In genomic region chr4:135516351-135517316, GRCm38 (mm10) we compare ENCODE assay signal across 8 mouse cellular contexts. TPM values are rescaled to one million over a fixed set of nuclear protein-coding genes. Genes with fewer than 3 reads are reported as not detected.
DNase-seq lines count a peak whose midpoint lies in the region; ATAC-seq and TF ChIP-seq lines count a peak whose summit lies in the region.
"Had no signal": no experiment of that assay in that cellular context is flagged by ENCODE, and none has a peak within 500 bp of the region (broad histone marks: within the 10 kb centered on the region; RNA-seq: fewer than 3 reads in every experiment).

No protein-coding gene starts in this region.

- no peak for ATAC-seq in liver, embryonic 12.5 days
- ATAC-seq in heart, embryonic 16.5 days (replicated peaks; ENCODE audit: extremely low read depth, insufficient read depth, low FRiP score), result no peak
- peak; percentile 82 for ATAC-seq in liver, postnatal 0 days

- no peaks in the 10 kb centered on the region for H3K9me3 ChIP-seq in liver, embryonic 12.5 days (replicated peaks)
- 0 out of 2 replicates have a peak, but pooled peaks cover 3% of the 10 kb centered on the region for H3K9me3 ChIP-seq in heart, embryonic 16.5 days (replicated peaks; ENCODE audit: control insufficient read depth, low read length)
- no peaks in the 10 kb centered on the region for H3K9me3 ChIP-seq in liver, postnatal 0 days (ENCODE audit: low read length)
- H3K9me3 ChIP-seq: hindbrain, embryonic 15.5 days had no signal

- no peak for TF ChIP-seq POLR2A in small intestine, adult 2 months (IDR thresholded peaks at IDR 0.05; ENCODE audit: low read depth, low read length)

- no peak overlapping the region for H3K27ac ChIP-seq in liver, embryonic 12.5 days
- no peak overlapping the region for H3K27ac ChIP-seq in heart, embryonic 16.5 days (ENCODE audit: low read length)
- peak overlapping the region; percentile 77 for H3K27ac ChIP-seq in liver, postnatal 0 days (ENCODE audit: low read depth)
- peak overlapping the region; percentile 80; the same call in 1 of the 2 replicates for H3K27ac ChIP-seq in small intestine, adult 2 months (ENCODE audit: insufficient read depth, low read depth, low read length)
- H3K27ac ChIP-seq: hindbrain, embryonic 15.5 days had no signal

- H3K27me3 ChIP-seq in liver, embryonic 12.5 days (replicated peaks), result peaks cover 35% of the 10 kb centered on the region
- no peaks in the 10 kb centered on the region for H3K27me3 ChIP-seq in heart, embryonic 16.5 days (ENCODE audit: control insufficient read depth, insufficient read depth, low read length)
- H3K27me3 ChIP-seq in liver, postnatal 0 days (ENCODE audit: insufficient read depth, low read length), result no peaks in the 10 kb centered on the region
- H3K27me3 ChIP-seq in small intestine, adult 2 months (ENCODE audit: control insufficient read depth, insufficient read depth, low read length), result no peaks in the 10 kb centered on the region
- H3K27me3 ChIP-seq: hindbrain, embryonic 15.5 days had no signal

- H3K4me1 ChIP-seq in liver, embryonic 12.5 days, result no peaks in the 10 kb centered on the region
- H3K4me1 ChIP-seq in heart, embryonic 16.5 days (ENCODE audit: control insufficient read depth, insufficient read depth, low read length), result no peaks in the 10 kb centered on the region
- peaks cover 6% of the 10 kb centered on the region for H3K4me1 ChIP-seq in liver, postnatal 0 days (ENCODE audit: insufficient read depth)
- H3K4me1 ChIP-seq in small intestine, adult 2 months (ENCODE audit: control insufficient read depth, insufficient read depth, insufficient read length, low read length), result peaks cover 30% of the 10 kb centered on the region
- H3K4me1 ChIP-seq: hindbrain, embryonic 15.5 days had no signal

- no peak overlapping the region for H3K4me2 ChIP-seq in liver, embryonic 12.5 days
- no peak overlapping the region for H3K4me2 ChIP-seq in heart, embryonic 16.5 days (ENCODE audit: low read depth, low read length)
- H3K4me2 ChIP-seq in liver, postnatal 0 days (ENCODE audit: low read depth, low read length), result no peak overlapping the region
- H3K4me2 ChIP-seq: hindbrain, embryonic 15.5 days had no signal

- peak; percentile 63 for DNase-seq in liver
- peak; percentile 65 for DNase-seq in NIH3T3 (ENCODE audit: low read depth)
- DNase-seq in cerebellum, adult 9-10 months, result peak; percentile 33
- DNase-seq in liver, postnatal 0 days, result peak; percentile 69

- 45% methylated on average over 15 of the region's 15 CpGs for WGBS in liver, embryonic 12.5 days (ENCODE audit: insufficient replicate concordance)
- 50% methylated on average over 15 of the region's 15 CpGs for WGBS in heart, embryonic 16.5 days
- 42% methylated on average over 15 of the region's 15 CpGs for WGBS in liver, postnatal 0 days (ENCODE audit: insufficient replicate concordance)
- 64% methylated on average over 15 of the region's 15 CpGs for WGBS in small intestine, adult 2 months

- no peaks in the 10 kb centered on the region for H3K36me3 ChIP-seq in liver, embryonic 12.5 days
- H3K36me3 ChIP-seq in heart, embryonic 16.5 days (ENCODE audit: control insufficient read depth, insufficient read depth), result no peaks in the 10 kb centered on the region
- no peaks in the 10 kb centered on the region for H3K36me3 ChIP-seq in liver, postnatal 0 days (replicated peaks; ENCODE audit: insufficient read depth, low read length)
- no peaks in the 10 kb centered on the region for H3K36me3 ChIP-seq in small intestine, adult 2 months (ENCODE audit: control insufficient read depth, insufficient read depth, low read length)
- H3K36me3 ChIP-seq: hindbrain, embryonic 15.5 days had no signal

- no peak for TF ChIP-seq EP300 in liver, postnatal 0 days (IDR thresholded peaks at IDR 0.05; ENCODE audit: low read depth)

- peak; percentile 85 for TF ChIP-seq CTCF in liver, postnatal 0 days (IDR thresholded peaks at IDR 0.05; ENCODE audit: low read depth)
- TF ChIP-seq CTCF in small intestine, adult 2 months (IDR thresholded peaks at IDR 0.05; ENCODE audit: extremely low read depth, insufficient read length, insufficient replicate concordance, low read depth, low read length), result peak; percentile 92

- H3K9ac ChIP-seq in liver, embryonic 12.5 days, result no peak overlapping the region
- H3K9ac ChIP-seq in heart, embryonic 16.5 days (ENCODE audit: low read length), result 0 out of 2 replicates have a peak overlapping the region, but pooled peaks have one; percentile 22
- H3K9ac ChIP-seq in liver, postnatal 0 days (replicated peaks), result no peak overlapping the region; the same call in 1 of the 2 replicates
- H3K9ac ChIP-seq: hindbrain, embryonic 15.5 days had no signal

- H3K4me3 ChIP-seq in liver, embryonic 12.5 days, result no peak overlapping the region
- H3K4me3 ChIP-seq in heart, embryonic 16.5 days (ENCODE audit: low read length), result no peak overlapping the region
- no peak overlapping the region for H3K4me3 ChIP-seq in liver, postnatal 0 days (ENCODE audit: low read depth, low read length)
- H3K4me3 ChIP-seq in small intestine, adult 2 months (ENCODE audit: low read depth, low read length), result no peak overlapping the region
- H3K4me3 ChIP-seq: hindbrain, embryonic 15.5 days had no signal

RNA-seq across cellular contexts. Expression of gene Nipal3, which starts 21.8 kb away (rescaled TPM):
- polyA plus RNA-seq in liver, embryonic 12.5 days (2016; fragmentation: Nextera tagmentation; extraction: Ambion mirVana), result 2.8 and 3.6 TPM in 2 replicates
- polyA plus RNA-seq in heart, embryonic 16.5 days (2015; fragmentation: Nextera tagmentation; extraction: Ambion mirVana), result 5.8 and 6.3 TPM in 2 replicates
- polyA plus RNA-seq in liver, postnatal 0 days (2015; fragmentation: Nextera tagmentation; extraction: Ambion mirVana), result 1.6 TPM in 2 replicates
- 16.4 and 32.7 TPM in 2 replicates for polyA plus RNA-seq in small intestine, adult 2 months (2012; rRNA removed)

RNA-seq across cellular contexts. Expression of gene Stpg1, which starts 22.0 kb away (rescaled TPM):
- polyA plus RNA-seq in liver, embryonic 12.5 days (2016; fragmentation: Nextera tagmentation; extraction: Ambion mirVana), result 0.14 TPM in 1 of 2 replicates, not detected in the other
- polyA plus RNA-seq in heart, embryonic 16.5 days (2015; fragmentation: Nextera tagmentation; extraction: Ambion mirVana), result 0.44 and 0.47 TPM in 2 replicates
- polyA plus RNA-seq in liver, postnatal 0 days (2015; fragmentation: Nextera tagmentation; extraction: Ambion mirVana), result not detected in 2 replicates
- 0.06 and 0.29 TPM in 2 replicates for polyA plus RNA-seq in small intestine, adult 2 months (2012; rRNA removed)

RNA-seq across cellular contexts. Expression of gene Grhl3, which starts 56.8 kb away (rescaled TPM):
- 1.0 and 1.1 TPM in 2 replicates for polyA plus RNA-seq in liver, embryonic 12.5 days (2016; fragmentation: Nextera tagmentation; extraction: Ambion mirVana)
- 6.8 TPM in 2 replicates for polyA plus RNA-seq in heart, embryonic 16.5 days (2015; fragmentation: Nextera tagmentation; extraction: Ambion mirVana)
- polyA plus RNA-seq in liver, postnatal 0 days (2015; fragmentation: Nextera tagmentation; extraction: Ambion mirVana), result 0.21 and 0.46 TPM in 2 replicates
- 0.14 and 0.19 TPM in 2 replicates for polyA plus RNA-seq in small intestine, adult 2 months (2012; rRNA removed)

Comparison
In these comparisons a context has a peak if more than half of its experiments do, and no peak if none do; other contexts are left out.
1. H3K27ac ChIP-seq: peak in liver, postnatal 0 days (single experiment) and small intestine, adult 2 months (single experiment); none in liver, embryonic 12.5 days (single experiment) and heart, embryonic 16.5 days (single experiment).
2. Peak in every context shown above with its lines, with median percentiles within 50 percentile points of each other: DNase-seq.